Mouse (Mus musculus) forebrain, embryonic 14.5 days (tissue): ENCODE results near the gene Mier3. TPM values are rescaled to one million over a fixed set of nuclear protein-coding genes. Genes with fewer than 3 reads are reported as not detected.

Source experiments
- ATAC-seq: fragments of 200-750 bp; cut with Nextera tagmentation; 2 replicates; pipeline ENCODE4 v1.8.0; 2017; ENCODE audit warnings: mild to moderate bottlenecking, moderate library complexity
- DNase-seq: peaks from one replicate; pipeline ENCODE4 v3.0.0-alpha.2; 2015; ENCODE audit warnings: low spot score
- H3K27ac ChIP-seq: fragments of 300-500 bp; sonication (generic); 2 replicates; pipeline ENCODE4 v1.5.1; 2014; ENCODE audit warnings: low read depth, mild to moderate bottlenecking, control low read depth, low read length, moderate library complexity
- H3K27me3 ChIP-seq: fragments of 300-500 bp; sonication (generic); replicated peaks from 2 replicates; pipeline ENCODE4 v1.6.1; 2014; ENCODE audit warnings: low read length, control low read depth, mixed read lengths; ENCODE audit not compliant: control insufficient read depth, insufficient read depth
- H3K36me3 ChIP-seq: fragments of 300-500 bp; sonication (generic); 2 replicates; pipeline ENCODE4 v1.6.1; 2014; ENCODE audit warnings: low read length, control low read depth; ENCODE audit not compliant: control insufficient read depth, insufficient read depth
- H3K4me1 ChIP-seq: fragments of 300-500 bp; sonication (generic); 2 replicates; pipeline ENCODE4 v1.6.1; 2014; ENCODE audit warnings: antibody characterized with exemption, low read length, control low read depth; ENCODE audit not compliant: control insufficient read depth, insufficient read depth
- H3K4me2 ChIP-seq: fragments of 300-500 bp; sonication (generic); 2 replicates; pipeline ENCODE4 v1.6.1; 2014; ENCODE audit warnings: mild to moderate bottlenecking, control low read depth, low read length
- H3K4me3 ChIP-seq: fragments of 300-500 bp; sonication (generic); 2 replicates; pipeline ENCODE4 v1.5.1; 2014; ENCODE audit warnings: low read depth, low read length, control low read depth
- H3K9ac ChIP-seq: fragments of 300-500 bp; sonication (generic); 2 replicates; pipeline ENCODE4 v1.6.1; 2014; ENCODE audit warnings: mild to moderate bottlenecking, low read length, control low read depth, moderate library complexity
- H3K9me3 ChIP-seq: fragments of 300-500 bp; sonication (generic); replicated peaks from 2 replicates; pipeline ENCODE4 v1.6.1; 2016; ENCODE audit warnings: low read length, control low read depth, mixed read lengths; ENCODE audit not compliant: control insufficient read depth
- WGBS: fragments of 180-500 bp; shearing (Covaris S2); extraction: QIAGEN DNeasy Blood & Tissue Kit; methylation state at CpG from one replicate; pipeline ENCODE4 v1.1.7; 2014; 5-methylcytosine and 5-hydroxymethylcytosine counted together
- polyA plus RNA-seq: library from polyadenylated mRNA; unstranded; fragments of >200 nt; fragmentation: Nextera tagmentation; extraction: Ambion mirVana; gene quantifications from 2 replicates; pipeline ENCODE4 v1.2.1, GENCODE M21; 2014

The Mier3 gene
- polyA plus RNA-seq, 1 experiment from 2014 or later, result 22.2 TPM

GRCm38 (mm10) chr13:111656309-111656708, 24.5 kb upstream of the Mier3 start:
- no peaks in the 10 kb centered on the region for H3K36me3 ChIP-seq
- no peaks in the 10 kb centered on the region for H3K27me3 ChIP-seq
- no peak overlapping the region for H3K9ac ChIP-seq
- WGBS, result 90% methylated on average over 10 of the region's 10 CpGs
- no peak for ATAC-seq
- no peak for DNase-seq
- H3K4me2 ChIP-seq, result no peak overlapping the region
- no peaks in the 10 kb centered on the region for H3K9me3 ChIP-seq
- no peak overlapping the region for H3K4me3 ChIP-seq
- no peak overlapping the region for H3K27ac ChIP-seq
- no peaks in the 10 kb centered on the region for H3K4me1 ChIP-seq

GRCm38 (mm10) chr13:111656769-111657168, 24.0 kb upstream of the Mier3 start:
- DNase-seq (no peak), ATAC-seq (no peak)
- Histone ChIP-seq H3K27me3 (no peaks in the 10 kb centered on the region), H3K9ac (no peak overlapping the region), H3K27ac (no peak overlapping the region), H3K9me3 (no peaks in the 10 kb centered on the region), H3K4me1 (no peaks in the 10 kb centered on the region), H3K4me2 (no peak overlapping the region), H3K36me3 (no peaks in the 10 kb centered on the region), H3K4me3 (no peak overlapping the region)
- 90% methylated on average over 3 of the region's 3 CpGs for WGBS

GRCm38 (mm10) chr13:111658501-111659280, 22.1 kb upstream of the Mier3 start:
- Histone ChIP-seq H3K4me3 (no peak overlapping the region), H3K4me1 (no peaks in the 10 kb centered on the region), H3K27ac (no peak overlapping the region), H3K27me3 (no peaks in the 10 kb centered on the region), H3K9me3 (no peaks in the 10 kb centered on the region), H3K4me2 (no peak overlapping the region), H3K36me3 (no peaks in the 10 kb centered on the region), H3K9ac (no peak overlapping the region)
- WGBS, result 79% methylated on average over 12 of the region's 12 CpGs
- DNase-seq (no peak), ATAC-seq (no peak)

GRCm38 (mm10) chr13:111659430-111659829, 21.3 kb upstream of the Mier3 start:
- Histone ChIP-seq H3K36me3 (no peaks in the 10 kb centered on the region), H3K9ac (no peak overlapping the region), H3K4me3 (no peak overlapping the region), H3K27me3 (no peaks in the 10 kb centered on the region), H3K9me3 (no peaks in the 10 kb centered on the region), H3K27ac (no peak overlapping the region), H3K4me1 (no peaks in the 10 kb centered on the region), H3K4me2 (no peak overlapping the region)
- no peak for DNase-seq
- 65% methylated on average over 8 of the region's 8 CpGs for WGBS
- no peak for ATAC-seq

- Histone ChIP-seq H3K9me3 (no peaks in the 10 kb centered on the region), H3K4me2 (no peak overlapping the region), H3K4me1 (no peaks in the 10 kb centered on the region), H3K27me3 (no peaks in the 10 kb centered on the region), H3K9ac (no peak overlapping the region), H3K4me3 (no peak overlapping the region), H3K27ac (no peak overlapping the region), H3K36me3 (no peaks in the 10 kb centered on the region)
- ATAC-seq (no peak), DNase-seq (no peak)
- 81% methylated on average over 13 of the region's 13 CpGs for WGBS
Measured at GRCm38 (mm10) chr13:111660072-111660471, 20.7 kb upstream of the Mier3 start.

GRCm38 (mm10) chr13:111660556-111660955, 20.2 kb upstream of the Mier3 start:
- Histone ChIP-seq H3K9me3 (no peaks in the 10 kb centered on the region), H3K4me1 (no peaks in the 10 kb centered on the region), H3K27ac (no peak overlapping the region), H3K4me2 (no peak overlapping the region), H3K4me3 (no peak overlapping the region), H3K27me3 (no peaks in the 10 kb centered on the region), H3K9ac (no peak overlapping the region), H3K36me3 (no peaks in the 10 kb centered on the region)
- DNase-seq, result no peak
- WGBS, result 83% methylated on average over 3 of the region's 3 CpGs
- no peak for ATAC-seq

GRCm38 (mm10) chr13:111668016-111668415, 12.8 kb upstream of the Mier3 start:
- H3K27ac ChIP-seq, result no peak overlapping the region
- WGBS, result 91% methylated on average over 7 of the region's 7 CpGs
- DNase-seq (no peak), ATAC-seq (no peak)
- no peaks in the 10 kb centered on the region for H3K36me3 ChIP-seq
- no peaks in the 10 kb centered on the region for H3K9me3 ChIP-seq
- no peak overlapping the region for H3K4me3 ChIP-seq
- H3K4me2 ChIP-seq, result no peak overlapping the region
- H3K4me1 ChIP-seq, result no peaks in the 10 kb centered on the region
- H3K9ac ChIP-seq, result no peak overlapping the region
- H3K27me3 ChIP-seq, result no peaks in the 10 kb centered on the region

- DNase-seq, result no peak
Measured at GRCm38 (mm10) chr13:111676841-111677240, 3.9 kb upstream of the Mier3 start.

GRCm38 (mm10) chr13:111684056-111684625, 3.4 kb downstream of the Mier3 start:
- ATAC-seq (no peak), DNase-seq (peak; percentile 36)
- Histone ChIP-seq H3K36me3 (no peaks in the 10 kb centered on the region), H3K9ac (no peak overlapping the region), H3K27ac (no peak overlapping the region), H3K4me1 (0 out of 2 replicates have a peak, but pooled peaks cover 2% of the 10 kb centered on the region), H3K4me3 (no peak overlapping the region), H3K27me3 (no peaks in the 10 kb centered on the region), H3K4me2 (no peak overlapping the region), H3K9me3 (no peaks in the 10 kb centered on the region)
- 25% methylated on average over 5 of the region's 5 CpGs for WGBS

More at GRCm38 (mm10) chr13:111676841-111677240, 3.9 kb upstream of the Mier3 start:
- no peak overlapping the region for H3K4me3 ChIP-seq
- no peaks in the 10 kb centered on the region for H3K27me3 ChIP-seq
- no peak overlapping the region for H3K4me2 ChIP-seq
- H3K9me3 ChIP-seq, result no peaks in the 10 kb centered on the region
- no peak overlapping the region for H3K27ac ChIP-seq
- no peak for ATAC-seq
- H3K36me3 ChIP-seq, result no peaks in the 10 kb centered on the region
- H3K9ac ChIP-seq, result no peak overlapping the region
- 85% methylated on average over 3 of the region's 3 CpGs for WGBS
- H3K4me1 ChIP-seq, result no peaks in the 10 kb centered on the region
